Mouse (Mus musculus) spleen, adult 18-20 months (tissue): ENCODE measurements around the gene Flii.

Experiments used
- DNase-seq, 2 experiments: peaks; one replicate each; pipeline ENCODE4 v3.0.0; 2022; ENCODE audit warnings: mixed read lengths in 2 of 2

Gene Flii

GRCm38 (mm10) chr11:60712639-60713255, 14.3 kb downstream of the Flii start:
- DNase-seq = no peak

- DNase-seq = no peak
Observed at GRCm38 (mm10) chr11:60712040-60712439, 15.0 kb downstream of the Flii start.

GRCm38 (mm10) chr11:60711218-60711617, 15.8 kb downstream of the Flii start:
- no peak for DNase-seq

GRCm38 (mm10) chr11:60709481-60710465, 17.3 kb downstream of the Flii start:
- no peak for DNase-seq

GRCm38 (mm10) chr11:60708631-60709030, 18.4 kb downstream of the Flii start:
- no peak for DNase-seq

- DNase-seq = no peak
Observed at GRCm38 (mm10) chr11:60707672-60708071, 19.4 kb downstream of the Flii start.

GRCm38 (mm10) chr11:60706696-60707480, 20.2 kb downstream of the Flii start:
- DNase-seq = peak in 1 of 2 experiments; percentile 1

- DNase-seq = peak in 1 of 2 experiments; percentile 1
Observed at GRCm38 (mm10) chr11:60706076-60706475, 21.0 kb downstream of the Flii start.

GRCm38 (mm10) chr11:60705255-60705654, 21.8 kb downstream of the Flii start:
- DNase-seq = no peak

- DNase-seq = peak in 1 of 2 experiments; percentile 0
Observed at GRCm38 (mm10) chr11:60704023-60704880, 22.8 kb downstream of the Flii start.

- DNase-seq = peak; percentile 25 to 65
Observed at GRCm38 (mm10) chr11:60703131-60703530, 23.9 kb downstream of the Flii start.

GRCm38 (mm10) chr11:60701611-60702010, 25.5 kb downstream of the Flii start:
- no peak for DNase-seq

- peak in 1 of 2 experiments; percentile 1 for DNase-seq
Observed at GRCm38 (mm10) chr11:60700320-60701185, 26.5 kb downstream of the Flii start.

- peak; percentile 73 to 77 for DNase-seq
Observed at GRCm38 (mm10) chr11:60699524-60700075, 27.5 kb downstream of the Flii start, which contains the start of gene Llgl1. Llgl1 (plus strand) TSS chr11:60699723.

GRCm38 (mm10) chr11:60698806-60699523, 28.1 kb downstream of the Flii start:
- peak; percentile 24 to 50 for DNase-seq

GRCm38 (mm10) chr11:60697561-60697960, 29.5 kb downstream of the Flii start:
- DNase-seq = no peak

- DNase-seq = peak in 1 of 2 experiments; percentile 2
Observed at GRCm38 (mm10) chr11:60696165-60696564, 30.9 kb downstream of the Flii start.
